Mouse (Mus musculus) cerebellum, adult 11 months (tissue): ENCODE results near the gene Tcam1.

Source experiments
- DNase-seq: peaks from one replicate; pipeline ENCODE4 v3.0.0; 2022

The Tcam1 gene

DNA sequence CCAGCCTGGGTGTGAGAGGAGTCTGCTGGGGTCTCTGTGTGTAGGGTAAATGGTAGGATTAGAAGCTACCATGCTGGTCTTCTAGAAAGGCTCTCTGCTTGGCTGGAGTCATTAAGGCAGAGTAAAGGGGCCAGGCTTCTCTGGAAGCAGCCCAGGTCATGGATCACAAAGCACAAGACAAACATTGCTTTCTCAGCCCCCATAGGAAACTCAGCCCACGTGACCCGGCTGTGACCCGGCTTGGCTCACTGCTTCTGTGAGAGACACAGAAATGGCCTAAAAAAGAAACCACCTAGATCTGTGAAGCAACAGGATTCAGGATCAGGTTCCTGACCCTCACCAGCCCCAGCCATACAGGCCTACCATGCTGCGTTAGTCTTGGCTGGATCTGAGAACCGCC, 48.4 kb downstream of the Tcam1 start:
- no peak for DNase-seq

DNA sequence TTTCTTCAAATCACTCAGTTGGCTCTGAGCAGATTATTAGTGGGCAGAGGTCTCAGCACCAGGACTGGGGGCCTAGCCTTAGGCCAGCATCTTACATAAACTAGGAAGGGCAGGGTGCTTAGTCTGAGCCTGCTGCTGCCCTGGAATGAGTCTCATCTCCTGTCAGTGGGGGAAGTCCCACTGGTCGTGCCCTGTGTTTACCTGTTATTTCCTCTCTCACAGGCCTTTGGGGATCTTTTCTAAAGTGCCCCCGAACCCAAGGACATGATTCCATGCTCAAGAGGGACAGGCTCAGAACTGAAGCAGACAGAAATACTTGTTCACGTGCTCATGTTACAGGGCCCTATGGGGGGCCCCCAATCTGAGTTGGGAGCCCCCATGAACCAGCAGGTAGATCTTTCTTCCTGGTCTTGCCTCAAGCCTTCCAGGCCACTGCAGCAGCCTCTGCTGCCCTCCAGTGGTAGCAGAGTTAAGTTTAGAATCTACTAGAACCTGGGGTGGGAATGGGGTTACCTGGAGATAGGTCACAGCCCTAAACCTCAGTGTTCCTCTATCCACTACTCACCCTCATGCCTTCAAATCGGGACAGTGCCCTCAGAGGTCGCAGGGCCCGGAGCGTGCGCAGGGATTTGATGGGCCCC, 49.2 kb downstream of the Tcam1 start:
- DNase-seq: peak; percentile 59

DNA sequence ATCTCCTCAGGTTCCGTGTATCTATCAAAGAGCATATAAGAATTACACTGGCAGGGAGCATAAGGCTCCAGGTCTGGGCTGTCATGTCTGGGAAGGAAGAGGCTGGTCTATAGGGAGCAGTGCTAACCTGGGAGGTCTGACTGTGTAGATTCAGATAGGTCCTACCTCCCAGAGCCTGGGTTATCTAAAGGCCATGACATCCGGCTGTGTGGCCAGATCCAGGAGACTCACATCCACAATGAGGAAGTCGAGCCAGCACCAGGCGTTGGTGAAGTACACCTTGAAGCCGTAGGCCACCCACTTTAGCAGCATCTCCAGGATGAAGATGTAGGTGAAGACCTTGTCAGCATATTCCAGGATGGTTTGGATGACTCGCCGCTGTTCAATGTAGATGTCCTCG, 50.0 kb downstream of the Tcam1 start:
- no peak for DNase-seq

DNA sequence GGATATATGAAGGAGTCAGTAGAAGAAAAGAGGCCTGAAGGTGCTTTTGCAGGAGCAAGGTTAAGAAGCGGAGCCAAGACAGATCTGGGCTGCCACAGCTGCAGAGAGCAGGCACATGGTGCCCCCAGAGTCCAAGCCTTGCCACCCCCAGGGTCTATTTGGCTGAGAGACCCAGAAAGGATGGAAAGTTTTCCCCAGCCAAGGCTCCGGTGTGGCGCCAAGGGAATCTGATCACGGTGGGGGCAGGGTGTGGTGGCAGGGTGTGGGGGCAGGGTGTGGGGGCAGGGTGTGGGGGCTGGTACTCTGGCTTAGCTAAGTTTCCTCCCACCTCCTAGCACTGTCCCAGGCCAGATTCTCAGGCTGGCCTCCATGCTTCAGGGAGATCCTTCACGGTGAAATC, 52.0 kb downstream of the Tcam1 start:
- no peak for DNase-seq

DNA sequence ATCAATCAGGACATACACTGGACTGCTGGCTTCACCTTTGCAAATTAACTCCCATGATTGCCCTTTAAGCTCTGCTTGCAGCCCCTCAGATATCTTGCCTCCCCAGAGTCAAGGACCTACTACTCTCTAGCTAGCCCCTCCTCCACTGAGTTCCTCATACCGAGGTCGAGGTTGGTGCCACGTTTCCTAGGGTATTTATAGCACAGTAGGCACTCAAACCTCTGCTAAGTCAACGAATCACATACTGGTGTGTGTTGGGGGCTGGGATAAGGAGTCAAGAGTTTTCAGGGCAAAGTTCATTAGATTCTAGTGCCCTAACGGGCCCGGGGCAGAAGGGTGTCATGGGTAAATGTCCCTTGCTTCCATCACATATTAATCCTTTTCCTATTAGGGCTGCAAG, 52.7 kb downstream of the Tcam1 start:
- no peak for DNase-seq

DNA sequence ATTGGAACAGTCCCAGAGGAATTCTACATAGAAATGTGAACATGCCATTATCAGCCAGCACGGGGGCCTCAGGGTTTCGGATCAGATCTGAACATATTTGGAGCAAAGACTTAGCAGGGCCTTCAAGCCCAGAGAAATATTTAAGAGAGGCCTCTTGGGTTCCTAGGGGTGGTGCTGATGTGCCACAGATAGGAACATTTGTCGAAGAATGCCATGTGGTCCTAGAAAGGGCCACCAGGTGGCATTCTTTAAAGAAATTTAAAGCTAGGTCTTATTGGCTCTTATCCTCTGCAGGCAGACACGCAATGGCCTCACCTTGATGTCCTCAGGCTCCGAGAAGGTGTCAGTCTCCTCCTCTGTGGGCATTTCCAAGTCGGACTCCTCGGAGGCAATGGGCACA, 53.2 kb downstream of the Tcam1 start:
- DNase-seq: peak; percentile 16

DNA sequence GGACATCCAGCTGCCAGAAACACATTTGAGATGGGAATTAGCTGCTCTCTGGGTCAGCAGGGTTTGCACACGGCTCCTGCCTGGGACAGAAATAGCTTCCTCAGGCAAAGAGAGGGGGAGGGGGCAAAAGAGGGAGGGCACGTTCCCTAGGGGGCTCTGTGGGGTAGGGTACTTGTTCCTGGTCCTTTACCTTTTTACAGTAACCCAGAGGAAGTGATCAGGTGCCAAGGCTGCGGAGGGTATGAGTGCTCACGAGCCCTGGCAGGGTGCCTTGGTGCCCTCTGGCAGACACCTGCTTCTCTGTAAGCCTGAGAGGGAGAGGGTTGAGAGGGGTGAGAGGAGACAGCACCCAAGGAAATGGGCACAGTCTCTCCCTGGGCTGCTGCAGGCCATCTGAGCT, 56.0 kb downstream of the Tcam1 start:
- DNase-seq: no peak

DNA sequence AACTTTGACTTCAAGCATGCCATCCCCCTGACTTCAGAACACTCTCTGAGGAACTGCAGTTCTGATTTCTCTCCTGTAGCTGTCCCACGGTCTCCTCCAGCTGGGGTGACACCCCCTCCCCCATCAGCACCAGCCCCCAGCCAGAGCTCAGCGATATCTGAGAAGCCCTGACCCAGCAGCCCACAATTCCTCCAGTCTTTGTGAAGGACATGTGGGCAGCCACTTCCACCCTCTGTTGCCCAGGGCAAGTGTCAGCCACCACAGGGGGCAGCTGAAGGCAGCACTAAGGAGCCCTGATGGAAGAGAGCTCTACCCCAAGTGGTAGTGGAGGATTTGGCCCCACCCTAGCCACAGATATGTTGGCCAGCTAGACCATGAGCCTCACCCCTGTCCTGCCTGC, 57.6 kb downstream of the Tcam1 start:
- DNase-seq: no peak

DNA sequence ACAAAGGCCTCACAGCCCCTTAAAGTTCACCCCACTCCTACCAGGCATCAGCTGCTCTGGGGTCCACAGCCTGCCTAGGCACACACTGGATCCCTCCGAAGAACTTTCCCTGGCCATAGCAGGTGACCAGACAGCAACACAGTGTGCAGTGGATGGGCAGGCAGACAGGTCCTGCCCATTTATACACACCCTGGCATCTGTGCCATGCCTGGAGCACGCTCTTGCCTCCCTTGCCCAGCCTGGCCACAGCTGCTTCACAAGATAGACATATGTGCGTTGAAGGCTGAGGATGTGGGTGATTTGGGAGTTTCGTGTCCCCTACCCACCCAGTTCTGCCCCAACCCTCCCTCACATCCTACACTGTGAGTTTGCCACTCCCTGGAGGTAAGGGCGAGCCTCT, 61.6 kb downstream of the Tcam1 start:
- DNase-seq: no peak
